Mouse (Mus musculus) urinary bladder, adult 18-20 months (tissue): Measurements from ENCODE around the gene Txnrd2.

Experiments used
- DNase-seq, 2 experiments: peaks; one replicate each; pipeline ENCODE4 v3.0.0; 2022; ENCODE audit warnings: low spot score in 2 of 2, mixed read lengths in 2 of 2

Txnrd2 gene

DNA sequence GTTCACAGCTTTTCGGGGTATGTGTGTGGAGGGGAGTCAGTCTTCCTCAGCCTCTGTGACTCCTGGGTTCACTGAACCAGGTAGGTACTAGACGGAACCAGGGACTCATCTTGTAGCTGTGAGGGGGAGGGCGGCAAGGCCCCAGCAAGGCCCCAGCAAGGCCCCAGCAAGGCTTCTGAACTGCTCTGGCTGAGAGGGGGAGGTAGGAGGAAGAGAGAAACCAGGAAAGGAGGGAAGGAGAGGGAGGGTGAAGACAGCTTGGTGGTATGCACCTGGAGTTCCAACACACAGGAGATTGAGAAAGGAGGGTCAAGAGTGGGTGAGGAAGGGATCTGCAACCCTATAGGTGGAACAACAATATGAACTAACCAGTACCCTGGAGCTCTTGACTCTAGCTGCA is 9.3 kb upstream of the Txnrd2 start:
- no peak for DNase-seq

DNA sequence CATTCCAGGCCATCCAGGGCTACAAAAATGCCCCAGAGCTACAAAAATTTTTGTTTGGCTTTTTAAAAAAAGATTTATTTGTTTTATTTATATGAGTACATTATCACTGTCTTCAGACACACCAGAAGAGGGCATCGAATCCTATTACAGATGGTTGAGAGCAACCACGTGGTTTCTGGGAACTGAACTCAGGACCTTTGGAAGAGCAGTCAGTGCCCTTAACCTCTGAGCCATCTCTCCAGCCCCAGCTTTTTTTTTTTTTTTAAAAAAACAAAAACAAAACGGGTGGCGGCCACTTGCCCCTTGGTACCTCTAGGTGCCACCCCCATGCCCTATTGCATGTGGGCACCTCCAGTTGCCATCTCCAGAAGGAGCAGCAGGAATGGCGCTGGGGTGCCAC is 8.7 kb upstream of the Txnrd2 start:
- DNase-seq, result no peak

DNA sequence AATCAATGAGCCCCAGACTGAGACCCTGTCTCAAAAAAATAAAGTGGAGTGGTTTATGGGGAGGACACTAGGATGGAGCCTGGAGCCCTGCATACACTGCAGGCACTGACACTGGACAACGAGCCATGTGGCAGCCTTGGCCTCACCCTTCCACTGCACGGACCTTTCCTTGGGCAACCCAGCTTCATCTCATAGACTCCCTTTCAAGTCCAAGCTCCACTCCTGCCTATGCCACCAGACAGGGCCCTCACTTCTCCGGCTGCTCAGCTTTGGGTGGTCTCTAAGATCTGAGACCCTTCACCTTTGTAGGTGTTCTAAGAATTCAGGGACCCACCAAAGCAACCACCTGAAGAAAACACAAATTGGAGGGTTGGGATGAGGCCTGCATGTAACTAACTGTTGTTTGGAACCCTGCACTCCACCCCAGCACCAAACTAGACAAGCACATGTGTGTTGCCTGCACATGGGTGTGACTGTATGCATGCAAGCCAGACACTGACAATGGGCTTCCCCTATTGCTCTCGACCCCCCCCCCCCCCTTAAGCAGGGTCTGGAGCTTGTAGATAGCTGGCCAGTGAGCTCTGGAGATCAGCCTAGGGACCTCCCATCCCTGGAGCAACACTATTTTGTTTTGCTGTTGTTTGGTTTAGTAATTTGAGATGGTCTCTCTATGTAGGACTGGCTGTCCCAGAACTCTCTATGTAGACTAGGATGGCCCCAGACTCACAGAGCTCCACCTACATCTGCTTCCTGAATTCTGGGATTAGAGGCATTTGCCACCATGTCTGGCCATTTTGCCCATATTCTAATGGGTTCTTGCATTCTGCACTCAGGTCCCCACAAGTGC is 7.2 kb upstream of the Txnrd2 start:
- DNase-seq, result no peak

DNA sequence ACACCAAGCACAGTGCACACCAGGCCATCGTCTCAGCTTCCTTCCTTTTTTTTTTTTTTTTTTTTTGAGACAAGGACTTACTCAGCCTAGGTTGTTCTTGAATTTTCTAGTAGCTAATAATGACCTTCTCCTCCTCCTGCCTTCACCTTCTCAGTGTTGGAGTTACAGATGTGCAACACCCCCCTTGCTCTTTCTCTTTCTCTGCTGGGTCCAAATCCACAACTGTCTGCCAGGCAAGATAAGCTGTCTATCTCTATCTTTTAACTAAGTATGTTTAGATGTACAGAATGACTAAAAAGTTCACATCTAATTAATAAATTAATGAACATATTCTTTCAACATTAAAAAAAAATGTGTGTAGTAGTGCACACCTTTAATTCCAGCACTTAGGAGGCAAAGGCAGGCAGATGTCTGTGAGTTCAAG is 6.6 kb upstream of the Txnrd2 start:
- DNase-seq, result no peak

DNA sequence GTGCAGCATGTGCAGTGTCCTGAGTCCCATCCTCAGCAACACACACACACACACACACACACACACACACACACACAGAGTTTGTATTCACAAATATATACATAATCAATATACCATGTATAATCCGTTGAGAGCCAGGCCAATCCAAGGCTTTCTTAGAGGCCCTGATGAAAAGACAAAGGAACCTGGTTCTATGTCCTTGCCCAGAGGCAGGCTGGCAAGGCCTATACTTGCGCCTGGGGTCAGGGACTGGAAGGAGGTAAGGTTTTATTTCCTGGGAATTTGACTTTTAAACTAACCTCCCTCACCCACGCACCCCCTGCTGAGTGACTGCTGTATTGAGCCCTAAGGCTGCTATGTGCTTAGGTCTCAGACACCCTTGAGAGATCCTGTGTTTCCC is 5.6 kb upstream of the Txnrd2 start:
- no peak for DNase-seq

DNA sequence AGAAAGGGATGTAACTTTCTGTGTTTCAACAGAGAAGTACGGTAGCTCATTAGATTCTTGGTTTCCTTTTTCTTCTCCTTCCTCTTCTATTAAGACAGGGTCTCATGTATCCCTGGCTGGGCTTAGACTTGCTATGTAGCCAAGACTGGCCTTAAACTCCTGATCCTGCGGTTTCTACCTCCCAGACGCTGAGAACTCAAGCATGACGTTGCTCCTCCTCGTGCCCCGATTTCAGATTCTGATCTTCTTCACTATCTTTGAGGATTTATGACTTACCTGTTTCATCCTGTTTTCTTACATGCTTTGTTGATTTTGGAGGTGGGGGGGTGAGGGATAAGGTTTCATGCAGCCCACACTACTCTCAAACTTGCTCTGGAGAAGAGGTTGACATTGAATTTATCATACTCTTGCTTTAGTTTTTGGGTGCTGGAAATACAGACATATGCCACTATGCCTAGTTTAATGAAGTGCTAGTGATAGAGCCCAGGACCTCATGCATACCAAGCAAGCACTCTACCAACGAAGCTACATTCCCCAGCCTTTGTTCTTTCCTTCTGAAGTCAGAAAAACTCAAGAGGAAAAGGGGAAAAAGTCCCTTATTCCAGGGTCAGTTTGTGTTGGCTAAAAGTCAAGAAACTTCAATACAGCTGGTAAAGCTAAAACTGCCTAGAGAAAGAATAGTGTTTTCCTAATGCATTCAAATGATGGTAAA is 2.8 kb upstream of the Txnrd2 start:
- DNase-seq, result no peak

DNA sequence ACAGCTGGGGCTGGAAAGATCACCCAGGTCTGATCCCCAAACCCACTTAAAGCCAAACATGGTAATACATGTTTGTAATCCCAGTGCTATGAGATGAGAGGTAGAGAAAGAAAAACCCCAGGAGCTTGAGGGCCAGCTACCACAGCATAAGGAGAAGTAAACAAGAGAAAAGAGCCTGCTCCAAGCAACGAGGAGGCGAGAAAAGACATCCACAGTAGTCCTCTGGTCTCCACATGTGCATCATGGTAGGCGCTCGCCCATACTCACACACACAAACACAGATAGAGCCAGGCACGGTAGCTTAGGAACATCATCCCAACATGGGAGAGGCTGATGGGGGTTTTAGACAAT is 2.3 kb upstream of the Txnrd2 start:
- no peak for DNase-seq

DNA sequence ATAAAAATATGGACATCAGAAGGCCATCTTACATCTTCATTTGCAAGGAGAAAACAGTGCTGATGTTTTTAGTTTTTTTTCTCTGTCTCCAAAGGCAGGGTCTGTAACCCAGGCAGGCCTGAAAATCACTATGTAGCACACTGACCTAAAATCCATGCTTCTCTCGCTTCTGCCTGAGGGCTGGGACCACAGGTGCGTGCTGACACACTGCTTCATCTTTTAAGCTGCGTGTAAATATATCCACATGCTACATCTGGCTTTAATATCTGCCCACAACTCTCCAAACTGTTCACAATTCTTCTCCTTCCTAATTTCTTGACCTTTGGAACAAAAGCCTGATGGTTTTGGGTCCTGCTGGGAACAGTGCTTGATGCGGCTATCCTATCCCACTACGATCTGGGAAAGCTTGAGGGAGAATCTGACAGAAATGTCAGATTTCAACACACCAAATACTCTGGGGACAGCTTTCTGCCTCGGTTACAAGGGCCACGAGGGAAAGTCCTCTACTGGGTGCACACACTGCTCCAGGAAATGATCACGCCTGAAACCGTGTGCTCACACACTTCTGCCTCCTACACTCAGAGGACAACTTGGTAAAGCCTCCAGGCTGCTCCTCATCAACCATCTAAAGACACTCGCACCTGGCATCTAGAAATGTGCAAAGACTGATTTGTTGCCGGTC is 1.7 kb upstream of the Txnrd2 start:
- DNase-seq, result no peak

DNA sequence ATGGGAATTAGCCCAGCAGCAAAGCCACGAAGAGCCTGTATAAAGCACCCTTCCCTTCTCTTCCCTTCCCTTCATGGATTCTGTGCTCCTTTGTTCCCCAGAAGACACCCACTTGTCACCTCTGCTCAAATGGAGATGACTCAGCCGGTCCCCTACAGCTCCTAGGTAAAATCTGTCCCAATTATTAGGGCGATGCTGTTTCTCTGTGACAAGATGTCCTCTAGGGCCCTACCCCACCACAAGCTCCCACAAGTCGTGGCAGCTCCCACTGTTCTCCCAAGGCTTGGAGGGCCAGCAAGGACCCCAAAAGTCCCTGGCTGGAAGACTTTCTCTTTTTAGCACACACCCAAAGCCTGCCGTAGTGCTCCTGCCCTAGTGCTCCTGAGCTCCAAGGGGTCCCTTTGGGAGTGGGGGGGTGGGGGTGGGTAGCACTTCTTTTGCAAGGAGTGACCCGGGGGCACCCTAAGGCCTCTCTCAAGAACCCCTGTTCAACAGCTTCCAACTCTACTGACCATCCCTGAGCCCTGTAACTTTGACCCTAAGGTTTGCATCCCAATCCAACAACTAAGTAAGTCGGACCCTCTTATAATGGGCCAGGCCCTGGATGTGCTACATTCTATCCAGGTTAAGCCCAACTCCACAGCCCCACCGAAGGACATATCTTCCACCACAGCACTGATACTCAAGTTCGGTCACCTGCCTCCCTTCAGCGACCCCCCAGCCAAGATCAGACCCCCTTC is 539 bp upstream of the Txnrd2 start:
- no peak for DNase-seq

DNA sequence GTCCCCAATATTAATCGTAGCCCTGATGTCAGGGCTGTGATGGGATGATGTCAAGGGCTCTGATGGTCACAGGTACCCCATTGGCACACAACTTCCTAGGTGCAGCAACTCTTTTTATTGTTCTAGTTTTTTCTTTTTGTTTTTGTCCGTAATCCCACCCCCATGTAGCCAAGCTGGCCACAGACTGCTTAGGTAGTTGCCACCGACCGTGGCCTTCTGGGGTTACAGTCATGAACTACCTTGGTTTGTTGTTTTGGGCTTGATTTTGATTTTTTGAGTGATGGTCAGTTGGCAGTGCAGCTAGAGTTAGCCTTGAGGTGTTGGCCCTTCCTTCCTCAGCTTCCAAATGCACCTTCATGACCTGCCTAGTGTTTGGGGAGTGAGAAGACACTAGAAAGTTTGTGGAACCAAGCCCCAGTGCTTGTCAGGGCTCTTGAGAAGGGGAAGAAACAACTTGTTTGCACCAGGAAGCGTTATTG is 657 bp downstream of the Txnrd2 start, which contains the start of gene Comt:
TSS of gene Comt (minus strand) at position 51 of the 479 bp plus-strand sequence.
- no peak for DNase-seq

DNA sequence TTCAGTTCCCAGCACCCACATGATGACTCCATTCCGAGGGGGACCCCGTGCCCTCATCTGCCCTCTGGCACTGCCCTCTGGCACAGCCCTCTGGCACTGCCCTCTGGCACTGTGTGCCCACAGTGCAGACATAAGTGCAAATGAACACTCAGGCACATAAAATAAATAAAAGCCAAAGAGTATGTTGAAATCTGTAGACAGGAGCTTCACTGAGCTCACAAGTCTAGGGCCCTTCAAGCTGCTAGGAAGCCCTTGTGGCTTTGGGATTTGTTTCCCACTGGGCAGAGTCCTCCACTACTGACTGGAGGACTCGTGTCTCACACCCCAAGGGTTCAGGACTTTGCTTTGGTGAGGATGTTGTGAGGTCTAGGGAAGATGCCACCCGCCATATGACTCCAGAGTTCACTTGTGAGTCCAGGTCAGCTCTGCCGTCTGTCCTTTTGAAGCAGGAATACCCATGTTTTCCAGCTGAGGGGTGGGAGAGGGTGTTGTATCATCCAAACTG is 1.9 kb downstream of the Txnrd2 start:
- DNase-seq, result no peak

DNA sequence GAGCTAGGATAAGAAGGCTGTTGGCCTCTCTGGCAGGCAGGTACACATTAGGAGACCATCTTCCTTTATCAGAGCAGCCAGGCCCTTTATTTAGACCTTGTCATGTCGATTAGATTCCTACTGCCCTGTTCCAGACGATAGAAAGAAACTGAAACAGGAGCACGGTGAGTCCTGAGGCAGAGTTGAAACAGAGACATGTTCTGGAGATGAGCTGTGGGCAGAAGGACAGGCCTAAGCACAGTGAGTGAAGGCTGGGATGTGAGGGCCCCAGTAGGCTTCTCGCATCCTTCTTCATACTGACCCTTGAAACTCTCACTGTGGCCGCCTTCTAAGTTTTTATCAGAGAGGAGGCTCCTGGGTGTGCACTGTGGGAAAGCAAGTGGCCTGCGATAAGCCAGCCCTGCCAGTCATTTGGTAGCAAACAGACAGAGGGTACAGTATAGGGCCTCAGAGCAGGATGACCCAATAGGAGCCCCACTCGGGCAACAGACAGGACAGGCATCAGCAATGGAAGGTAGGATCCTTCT is 2.4 kb downstream of the Txnrd2 start:
- DNase-seq, result no peak

DNA sequence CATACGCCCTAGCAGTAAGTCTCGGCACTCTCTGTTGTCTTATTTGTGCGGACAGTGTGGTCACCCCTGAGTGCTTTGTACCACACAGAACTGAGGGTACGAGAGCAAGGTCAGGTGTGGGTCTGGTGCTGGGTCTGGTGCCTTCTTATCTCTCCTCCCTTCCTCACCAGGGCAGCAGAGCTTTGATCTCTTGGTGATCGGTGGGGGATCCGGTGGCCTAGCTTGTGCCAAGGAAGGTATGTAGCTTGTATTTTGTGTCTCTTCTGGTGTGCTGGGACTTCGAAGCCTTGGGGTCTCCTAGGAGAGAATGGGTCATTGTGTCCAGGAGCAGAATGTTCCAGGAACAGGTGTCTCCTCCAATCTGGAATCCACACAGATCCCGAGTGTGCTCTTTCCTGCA is 3.5 kb downstream of the Txnrd2 start:
- no peak for DNase-seq

DNA sequence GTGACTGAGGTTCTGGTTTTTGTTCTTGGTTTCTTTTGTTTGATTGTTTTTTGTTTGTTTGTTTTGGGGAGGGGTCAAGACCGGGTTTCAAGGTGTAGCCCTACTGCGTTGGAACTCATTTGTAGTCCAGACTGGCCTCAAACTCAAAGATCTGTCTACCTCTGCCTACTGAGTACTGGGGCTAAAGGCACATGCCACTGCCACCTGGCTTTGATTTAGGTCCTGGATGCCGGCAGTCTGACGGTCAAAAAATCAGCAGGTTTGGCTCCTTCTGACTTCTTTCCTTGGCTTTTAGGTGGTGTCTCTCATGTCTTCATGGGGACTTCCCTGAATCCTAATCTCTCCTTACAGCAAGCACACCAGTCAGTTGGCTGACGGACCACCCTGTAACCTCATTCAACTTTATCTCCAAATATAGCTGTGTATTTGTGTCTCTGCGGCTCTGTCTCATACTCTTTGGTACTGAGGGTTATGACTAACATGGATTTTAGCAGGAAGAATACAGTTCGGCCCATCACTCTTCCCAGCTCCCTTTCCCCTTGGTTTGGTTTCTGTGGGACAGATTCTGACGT is 4.5 kb downstream of the Txnrd2 start:
- no peak for DNase-seq

DNA sequence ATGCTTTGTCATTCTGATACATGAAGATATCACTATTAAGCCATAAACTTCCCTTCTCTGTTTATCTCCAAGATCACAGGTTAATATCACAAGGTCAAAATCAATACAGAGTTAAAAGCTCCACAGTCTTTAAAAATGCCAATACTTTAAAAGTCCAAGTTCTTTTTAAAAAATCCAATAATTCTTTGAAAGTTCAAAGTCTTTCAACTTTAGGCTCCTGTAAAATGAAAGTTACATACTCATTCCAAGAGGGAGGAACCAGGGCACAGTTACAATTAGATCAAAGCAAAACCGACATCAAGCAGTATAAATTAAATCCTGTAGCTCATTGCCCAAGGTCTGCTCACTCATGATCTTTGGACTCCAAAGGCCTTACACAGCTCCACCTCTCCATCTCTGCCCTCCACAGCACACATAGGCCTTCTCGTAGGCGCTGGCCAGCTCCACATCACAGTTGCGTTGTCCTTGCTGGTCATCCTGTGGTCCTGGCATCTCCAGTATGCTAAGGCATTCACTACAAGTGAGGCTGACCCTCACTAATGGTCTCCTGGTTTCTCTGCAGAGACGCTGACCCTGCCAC is 7.2 kb downstream of the Txnrd2 start:
- DNase-seq, result no peak

DNA sequence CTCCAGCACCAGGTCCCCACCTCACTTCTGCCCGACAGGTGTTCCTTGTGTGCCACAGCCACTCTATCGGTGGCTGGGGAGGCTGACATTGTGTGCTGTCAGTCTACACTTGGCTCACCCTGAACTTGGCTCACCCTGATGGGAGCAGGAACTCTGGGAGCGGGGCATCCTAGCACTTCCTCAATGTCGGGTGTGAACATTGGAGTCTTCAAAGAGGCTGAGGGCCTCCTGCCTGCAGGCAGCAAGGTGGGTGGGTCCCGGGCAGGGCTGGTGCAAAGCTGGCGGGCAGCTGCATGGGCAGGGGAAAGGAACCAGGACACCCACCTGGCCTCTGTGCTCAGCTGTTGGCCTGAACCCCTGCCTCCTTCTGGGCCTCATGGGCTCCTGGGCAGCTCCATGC is 9.9 kb downstream of the Txnrd2 start:
- DNase-seq, result no peak

DNA sequence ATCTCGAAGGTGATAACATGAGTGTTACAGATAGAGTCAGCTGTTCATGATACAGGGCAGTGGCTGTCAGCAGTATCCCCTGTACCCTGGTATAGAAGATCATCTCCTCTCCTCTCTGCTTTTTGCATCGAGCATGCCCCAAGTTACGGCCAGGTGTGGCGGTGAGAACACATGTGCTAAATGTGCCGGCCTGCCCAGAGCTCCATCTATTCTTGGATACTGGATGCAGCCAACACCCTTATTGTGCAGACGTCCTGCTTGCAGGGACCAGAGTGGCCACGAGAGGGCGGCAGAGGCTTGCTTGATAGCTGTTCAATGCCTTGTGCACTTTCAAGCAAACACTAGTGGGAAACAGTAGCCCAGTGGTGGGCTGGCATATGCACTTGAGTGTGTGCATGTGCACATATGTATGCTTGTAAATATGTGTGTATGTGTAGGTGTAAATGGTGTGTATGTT is 17.2 kb downstream of the Txnrd2 start:
- peak; percentile 86 to 96 for DNase-seq

DNA sequence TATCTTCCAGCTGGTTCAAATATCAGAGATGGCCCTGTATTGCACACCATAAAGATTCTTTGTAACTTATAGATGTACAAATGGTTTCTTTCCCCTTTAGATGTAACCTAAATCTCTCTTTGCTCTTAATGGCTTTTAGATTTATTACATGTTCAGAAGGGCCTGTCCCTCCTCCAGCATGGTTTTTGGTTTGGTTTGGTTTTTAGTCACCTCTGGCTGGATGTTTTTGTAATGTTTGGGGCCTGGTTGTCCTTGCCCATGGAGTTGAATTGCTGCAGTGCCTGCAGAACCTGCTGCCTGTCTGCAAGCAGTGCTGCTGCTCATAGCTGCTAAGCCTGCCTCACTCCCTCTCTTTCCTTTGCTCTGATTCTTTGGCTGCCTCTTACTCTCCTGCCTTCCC is 21.1 kb downstream of the Txnrd2 start:
- DNase-seq, result no peak

DNA sequence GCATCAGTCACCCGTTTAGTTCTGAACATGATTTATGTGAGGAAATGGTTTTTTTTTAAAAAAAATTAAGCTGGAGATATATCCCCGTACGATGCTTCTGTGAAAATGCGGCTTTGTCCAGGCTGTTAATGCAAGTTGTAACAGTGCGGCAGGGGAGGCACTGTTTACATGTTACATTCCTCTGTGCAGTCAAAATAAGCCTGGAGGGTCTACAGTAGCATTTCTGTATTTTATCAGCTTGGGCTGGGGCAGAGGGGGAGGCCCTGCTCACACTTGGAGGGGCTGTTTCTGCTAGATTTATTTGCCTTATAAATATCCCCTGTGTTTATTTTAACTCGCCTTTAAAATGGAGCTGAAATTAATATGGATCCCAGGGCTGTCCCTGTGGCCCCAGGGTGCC is 21.9 kb downstream of the Txnrd2 start:
- DNase-seq, result no peak

DNA sequence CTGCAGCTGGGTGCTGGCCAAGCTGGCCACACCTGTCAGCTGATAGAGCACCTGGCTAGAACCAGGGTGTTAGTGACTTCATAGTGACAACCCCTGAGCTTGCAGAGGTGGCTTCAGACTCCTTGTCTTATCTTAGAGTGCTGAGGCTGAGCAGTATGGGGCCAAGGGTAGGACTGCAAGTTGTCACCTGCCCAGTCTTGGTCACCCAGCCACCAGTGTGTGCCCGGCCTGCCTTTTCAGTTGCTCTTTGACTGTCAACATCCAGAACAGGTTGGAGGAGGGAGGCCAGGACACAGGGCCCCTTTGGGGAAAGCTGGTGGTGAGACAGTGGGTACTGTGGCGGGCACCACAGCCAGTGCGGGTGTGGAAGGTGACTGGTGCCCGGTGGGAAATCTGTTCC is 22.8 kb downstream of the Txnrd2 start:
- DNase-seq, result peak in 1 of 2 experiments; percentile 71
